ENCODE assay signal across 9 mouse cellular contexts in genomic region chr11:52079978-52080377, GRCm38 (mm10). TPM values are rescaled to one million over a fixed set of nuclear protein-coding genes. Genes with fewer than 3 reads are reported as not detected.
DNase-seq lines count a peak whose midpoint lies in the region; ATAC-seq and TF ChIP-seq lines count a peak whose summit lies in the region.
"Had no signal": no experiment of that assay in that cellular context is flagged by ENCODE, and none has a peak within 500 bp of the region (broad histone marks: within the 10 kb centered on the region; RNA-seq: fewer than 3 reads in every experiment).

No protein-coding gene starts in this region.

- no peaks in the 10 kb centered on the region for H3K27me3 ChIP-seq in lung, embryonic 15.5 days
- H3K27me3 ChIP-seq: limb, embryonic 12.5 days had no signal

- TF ChIP-seq CTCF in left cerebral cortex, adult 2 months (IDR thresholded peaks at IDR 0.05) = no peak

- DNase-seq in left cerebral cortex, postnatal 4 days = peak; percentile 13
- no peak for DNase-seq in left cerebral cortex, adult 2 months (ENCODE audit: extremely low spot score in 1 of 2, low spot score in 2 of 2)
- peak; percentile 70 for DNase-seq in adipocyte (ENCODE audit: low spot score)
- peak; percentile 50 for DNase-seq in skeletal muscle tissue, adult 2 months (ENCODE audit: low read depth, low spot score)
- no peak for DNase-seq in cerebellum, adult 8-10 months
- no peak for DNase-seq in thymus, postnatal 4 days

- peak; percentile 82 for ATAC-seq in granulocyte monocyte progenitor cell, adult 5-6 weeks (replicated peaks; ENCODE audit: poor library complexity, severe bottlenecking)
- peak; percentile 65; the same call in 1 of the 2 replicates for ATAC-seq in lung, embryonic 15.5 days (ENCODE audit: borderline replicate concordance, extremely low read depth, low FRiP score, low TSS enrichment)

- no peaks in the 10 kb centered on the region for H3K36me3 ChIP-seq in lung, embryonic 15.5 days
- H3K36me3 ChIP-seq: limb, embryonic 12.5 days had no signal

- no peak overlapping the region for H3K4me3 ChIP-seq in left cerebral cortex, adult 2 months
- no peak overlapping the region for H3K4me3 ChIP-seq in lung, embryonic 15.5 days
- H3K4me3 ChIP-seq: limb, embryonic 12.5 days had no signal

- H3K27ac ChIP-seq in left cerebral cortex, adult 2 months = no peak overlapping the region
- H3K27ac ChIP-seq in lung, embryonic 15.5 days = peak overlapping the region; percentile 52; the same call in 1 of the 2 replicates
- H3K27ac ChIP-seq: limb, embryonic 12.5 days had no signal

- no peaks in the 10 kb centered on the region for H3K9me3 ChIP-seq in lung, embryonic 15.5 days
- H3K9me3 ChIP-seq: limb, embryonic 12.5 days had no signal

- intact Hi-C loops in left cerebral cortex, postnatal 4 days (cut with DNase I) = no loop called here
- intact Hi-C loops in left cerebral cortex, adult 2 months (cut with DNase I) = no loop called here

- 15% methylated on average over 5 of the region's 5 CpGs for WGBS in lung, embryonic 15.5 days

- no peak overlapping the region for H3K4me2 ChIP-seq in lung, embryonic 15.5 days
- H3K4me2 ChIP-seq: limb, embryonic 12.5 days had no signal

- peaks cover 8% of the 10 kb centered on the region; the same call in 1 of the 2 replicates for H3K4me1 ChIP-seq in lung, embryonic 15.5 days

- H3K9ac ChIP-seq in lung, embryonic 15.5 days = no peak overlapping the region
- H3K9ac ChIP-seq: limb, embryonic 12.5 days had no signal

RNA-seq across cellular contexts. Expression of gene Ppp2ca, which starts 18.5 kb away (rescaled TPM):
- 100 to 1,000 TPM; 132 to 134 TPM for total RNA-seq in left cerebral cortex, postnatal 4 days (2021)
- 100 to 1,000 TPM; 109 to 121 TPM for total RNA-seq in left cerebral cortex, adult 2 months (2021)
- total RNA-seq in granulocyte monocyte progenitor cell, adult 5-6 weeks (2014; fragmentation: Nextera tagmentation) = 61.4 and 63.9 TPM in 2 replicates
- total RNA-seq in granulocyte monocyte progenitor cell, adult 5-6 weeks (2017) = 96.3 and 105 TPM in 2 replicates
- polyA plus RNA-seq in lung, embryonic 15.5 days (2015; fragmentation: Nextera tagmentation; extraction: Ambion mirVana) = 75.7 and 76.9 TPM in 2 replicates

Comparison
In these comparisons a context has a peak if more than half of its experiments do, and no peak if none do; other contexts are left out.
1. DNase-seq: peak in left cerebral cortex, postnatal 4 days (single experiment), adipocyte (single experiment) and skeletal muscle tissue, adult 2 months (single experiment); none in left cerebral cortex, adult 2 months (0 of 2), cerebellum, adult 8-10 months (single experiment) and thymus, postnatal 4 days (single experiment).